Mouse (Mus musculus) heart, embryonic 16.5 days (tissue): Measurements from ENCODE around the gene Cyp2c38. TPM values are rescaled to one million over a fixed set of nuclear protein-coding genes. Genes with fewer than 3 reads are reported as not detected.
"Not testable (repeated sequence)": the region's sequence is repeated elsewhere in the genome, so short reads cannot be mapped to it uniquely, and the experiment has no call there.

Source experiments
- ATAC-seq: fragments of 200-750 bp; cut with Nextera tagmentation; replicated peaks from 2 replicates; pipeline ENCODE4 v1.8.0; 2017; ENCODE audit warnings: moderate number of reproducible peaks; ENCODE audit not compliant: insufficient read depth, low FRiP score; ENCODE audit errors: extremely low read depth
- H3K27ac ChIP-seq: fragments of 300-500 bp; sonication (generic); 2 replicates; pipeline ENCODE4 v1.5.1; 2014; ENCODE audit warnings: mild to moderate bottlenecking, low read length, control low read depth, moderate library complexity
- H3K27me3 ChIP-seq: fragments of 300-500 bp; sonication (generic); 2 replicates; pipeline ENCODE4 v1.6.1; 2014; ENCODE audit warnings: low read length, mixed read lengths; ENCODE audit not compliant: control insufficient read depth, insufficient read depth
- H3K36me3 ChIP-seq: fragments of 300-500 bp; sonication (generic); 2 replicates; pipeline ENCODE4 v1.6.1; 2014; ENCODE audit not compliant: control insufficient read depth, insufficient read depth
- H3K4me1 ChIP-seq: fragments of 300-500 bp; sonication (generic); 2 replicates; pipeline ENCODE4 v1.6.1; 2014; ENCODE audit warnings: low read length, mixed read lengths; ENCODE audit not compliant: control insufficient read depth, insufficient read depth
- H3K4me2 ChIP-seq: fragments of 300-500 bp; sonication (generic); 2 replicates; pipeline ENCODE4 v1.6.1; 2014; ENCODE audit warnings: low read depth, mild to moderate bottlenecking, control low read depth, low read length
- H3K4me3 ChIP-seq: fragments of 300-500 bp; sonication (generic); 2 replicates; pipeline ENCODE4 v1.5.1; 2014; ENCODE audit warnings: mild to moderate bottlenecking, control low read depth, low read length
- H3K9ac ChIP-seq: fragments of 300-500 bp; sonication (generic); 2 replicates; pipeline ENCODE4 v1.6.1; 2014; ENCODE audit warnings: low read length, control low read depth
- H3K9me3 ChIP-seq: fragments of 300-500 bp; sonication (generic); replicated peaks from 2 replicates; pipeline ENCODE4 v1.6.1; 2016; ENCODE audit warnings: low read length; ENCODE audit not compliant: control insufficient read depth
- WGBS: fragments of 180-500 bp; shearing (Covaris S2); extraction: QIAGEN DNeasy Blood & Tissue Kit; methylation state at CpG from one replicate; pipeline ENCODE4 v1.1.7; 2014; 5-methylcytosine and 5-hydroxymethylcytosine counted together
- polyA plus RNA-seq: library from polyadenylated mRNA; unstranded; fragments of >200 nt; fragmentation: Nextera tagmentation; extraction: Ambion mirVana; gene quantifications from 2 replicates; pipeline ENCODE4 v1.2.1, GENCODE M21; 2015

The Cyp2c38 gene
- not detected in 2 replicates for polyA plus RNA-seq

GRCm38 (mm10) chr19:39462941-39463340, at the start of gene Cyp2c38:
TSS of gene Cyp2c38 (minus strand) at chr19:39463075.
- Histone ChIP-seq H3K4me1 (no peaks in the 10 kb centered on the region), H3K36me3 (no peaks in the 10 kb centered on the region), H3K27me3 (no peaks in the 10 kb centered on the region), H3K9me3 (no peaks in the 10 kb centered on the region), H3K27ac (no peak within 1 kb of the TSS), H3K4me2 (no peak within 1 kb of the TSS), H3K4me3 (no peak within 1 kb of the TSS), H3K9ac (no peak within 1 kb of the TSS)
- ATAC-seq: no peak
- WGBS: 67% methylated on average over 1 of the region's 1 CpGs

- WGBS: 70% methylated on average over 4 of the region's 4 CpGs
- Histone ChIP-seq H3K27ac (no peak within 1 kb of the TSS), H3K9ac (no peak within 1 kb of the TSS), H3K4me1 (no peaks in the 10 kb centered on the region), H3K36me3 (no peaks in the 10 kb centered on the region), H3K4me3 (no peak within 1 kb of the TSS), H3K4me2 (no peak within 1 kb of the TSS), H3K27me3 (no peaks in the 10 kb centered on the region), H3K9me3 (no peaks in the 10 kb centered on the region)
- ATAC-seq: no peak
Observed at GRCm38 (mm10) chr19:39510534-39510933, 47.7 kb upstream of the Cyp2c38 start, which contains the start of gene Cyp2c39. TSS of gene Cyp2c39 (plus strand) at chr19:39510862.

GRCm38 (mm10) chr19:39509533-39509932, 46.7 kb upstream of the Cyp2c38 start:
- Histone ChIP-seq H3K36me3 (no peaks in the 10 kb centered on the region), H3K27me3 (no peaks in the 10 kb centered on the region), H3K4me3 (no peak overlapping the region), H3K9ac (no peak overlapping the region), H3K4me1 (no peaks in the 10 kb centered on the region), H3K27ac (no peak overlapping the region), H3K4me2 (no peak overlapping the region), H3K9me3 (no peaks in the 10 kb centered on the region)
- no peak for ATAC-seq
- WGBS: 53% methylated on average over 1 of the region's 1 CpGs

GRCm38 (mm10) chr19:39506341-39506740, 43.5 kb upstream of the Cyp2c38 start:
- Histone ChIP-seq H3K27ac (no peak overlapping the region), H3K36me3 (no peaks in the 10 kb centered on the region), H3K4me1 (no peaks in the 10 kb centered on the region), H3K4me3 (no peak overlapping the region), H3K27me3 (no peaks in the 10 kb centered on the region), H3K9me3 (0 out of 2 replicates have a peak, but pooled peaks cover 3% of the 10 kb centered on the region), H3K4me2 (no peak overlapping the region), H3K9ac (no peak overlapping the region)
- no peak for ATAC-seq

- not testable (repeated sequence) for H3K4me3 ChIP-seq, H3K4me2 ChIP-seq, H3K9ac ChIP-seq, H3K9me3 ChIP-seq, H3K4me1 ChIP-seq, H3K27ac ChIP-seq, H3K36me3 ChIP-seq, ATAC-seq, H3K27me3 ChIP-seq
- 80% methylated on average over 1 of the region's 1 CpGs for WGBS
Observed at GRCm38 (mm10) chr19:39483961-39484360, 21.1 kb upstream of the Cyp2c38 start.

- H3K9me3 ChIP-seq: no peaks in the 10 kb centered on the region
- H3K27ac ChIP-seq: no peak overlapping the region
- H3K4me2 ChIP-seq: no peak overlapping the region
- H3K4me1 ChIP-seq: no peaks in the 10 kb centered on the region
- ATAC-seq: no peak
- H3K36me3 ChIP-seq: no peaks in the 10 kb centered on the region
- no peaks in the 10 kb centered on the region for H3K27me3 ChIP-seq
- no peak overlapping the region for H3K9ac ChIP-seq
- H3K4me3 ChIP-seq: no peak overlapping the region
Observed at GRCm38 (mm10) chr19:39463923-39464322, 1.0 kb upstream of the Cyp2c38 start.

Other genes with a start within 250 kb of the Cyp2c38 start
- not detected in 2 replicates for gene Cyp2c29, start 193.7 kb downstream of the Cyp2c38 start, polyA plus RNA-seq
- gene Cyp2c39, start 47.8 kb upstream of the Cyp2c38 start, polyA plus RNA-seq: not detected in 2 replicates
- gene Cyp2c67, start 186.0 kb upstream of the Cyp2c38 start, polyA plus RNA-seq: not detected in 2 replicates